Mouse (Mus musculus): ENCODE results near the gene Ces1e. TPM values are rescaled to one million over a fixed set of nuclear protein-coding genes. Genes with fewer than 3 reads are reported as not detected.

The Ces1e gene
- total and polyA plus RNA-seq, 3 experiments = not detected

DNA sequence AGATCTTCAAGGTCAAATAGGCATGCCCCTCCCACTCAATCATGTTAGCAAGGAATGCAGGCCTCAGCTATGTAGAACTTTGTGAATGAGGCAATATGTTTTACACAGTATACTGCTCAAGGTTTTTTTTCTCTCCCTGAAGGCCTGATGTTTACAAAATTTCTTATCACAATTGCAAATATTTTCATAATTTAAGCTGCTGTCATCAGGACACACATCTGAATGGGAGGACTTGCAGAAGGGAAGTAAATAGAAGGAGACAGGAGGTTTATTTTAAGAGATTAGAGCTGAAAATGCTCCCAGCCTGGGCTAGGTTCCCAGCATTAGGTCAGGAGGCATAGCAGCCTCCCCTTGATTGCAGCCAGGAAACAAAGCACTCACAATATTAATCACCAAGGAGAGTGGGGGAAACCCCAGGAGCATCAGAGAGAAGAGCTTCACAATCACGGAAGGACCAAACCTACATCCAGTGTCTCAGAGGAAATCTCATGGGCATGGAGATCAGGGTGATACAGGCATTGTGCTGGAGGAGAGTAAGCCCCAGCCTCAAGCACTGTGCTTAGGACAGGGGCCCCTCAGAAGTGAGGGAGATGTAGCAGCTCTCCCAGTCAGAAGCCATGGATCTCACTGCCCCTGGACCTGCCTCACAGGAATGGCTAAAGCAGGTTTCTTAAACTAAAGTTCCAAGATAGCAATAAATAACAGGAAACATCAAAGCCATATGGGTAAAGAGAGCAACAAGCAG lies 57.4 kb downstream of the Ces1e start:
- DNase-seq (ENCODE audit: low spot score) = no peak
- no peak for ATAC-seq (ENCODE audit: extremely low read depth, insufficient number of reproducible peaks, low FRiP score, poor library complexity, severe bottlenecking)
- Histone ChIP-seq H3K27me3 (ENCODE audit: insufficient read depth, low read length) (no peaks in the 10 kb centered on the region), H3K9me3 (replicated peaks) (peaks cover 9% of the 10 kb centered on the region), H3K4me1 (ENCODE audit: insufficient read depth, low read depth, low read length) (no peaks in the 10 kb centered on the region), H3K36me3 (replicated peaks) (no peaks in the 10 kb centered on the region), H3K4me3 (ENCODE audit: low read depth, low read length) (no peak overlapping the region)
- TF ChIP-seq TAL1 (conservative IDR thresholded peaks at IDR 0.05; ENCODE audit: low read depth, low read length) (no peak), GATA2 (IDR thresholded peaks at IDR 0.05; ENCODE audit: borderline replicate concordance, low read depth, low read length) (no peak), POLR2AphosphoS5 (IDR thresholded peaks at IDR 0.05; ENCODE audit: insufficient replicate concordance, low read depth, low read length) (no peak), CTCF (IDR thresholded peaks at IDR 0.05; ENCODE audit: low read depth, low read length) (no peak), GATA1 (IDR thresholded peaks at IDR 0.05; ENCODE audit: borderline replicate concordance, low read length) (no peak)

DNA sequence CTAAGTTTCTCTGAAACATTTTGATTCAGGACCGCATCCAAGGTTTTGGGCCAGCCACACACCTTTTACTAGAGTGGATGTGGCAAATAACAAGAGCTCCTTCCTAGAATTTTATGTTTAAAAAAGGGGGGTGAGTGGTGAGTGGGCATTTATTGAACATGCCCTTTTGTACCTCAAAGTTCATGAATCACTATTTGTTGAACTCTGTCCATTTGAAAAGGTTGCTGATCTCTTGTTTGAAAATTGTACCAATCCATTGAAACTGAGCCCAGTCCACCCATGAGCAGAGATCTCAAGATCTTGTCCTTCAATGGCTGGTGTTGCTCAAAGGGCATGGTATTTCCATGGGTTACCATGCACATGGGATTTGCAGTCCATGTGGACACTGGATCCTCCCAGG lies 66.1 kb downstream of the Ces1e start:
- no peaks in the 10 kb centered on the region for H3K36me3 ChIP-seq (replicated peaks)
- TF ChIP-seq GATA2 (IDR thresholded peaks at IDR 0.05; ENCODE audit: borderline replicate concordance, low read depth, low read length) = no peak
- no peak for TF ChIP-seq POLR2AphosphoS5 (IDR thresholded peaks at IDR 0.05; ENCODE audit: insufficient replicate concordance, low read depth, low read length)
- no peak for TF ChIP-seq TAL1 (conservative IDR thresholded peaks at IDR 0.05; ENCODE audit: low read depth, low read length)
- TF ChIP-seq GATA1 (IDR thresholded peaks at IDR 0.05; ENCODE audit: borderline replicate concordance, low read length) = no peak
- no peak for TF ChIP-seq CTCF (IDR thresholded peaks at IDR 0.05; ENCODE audit: low read depth, low read length)
- ATAC-seq (ENCODE audit: extremely low read depth, insufficient number of reproducible peaks, low FRiP score, poor library complexity, severe bottlenecking) (no peak), DNase-seq (ENCODE audit: low spot score) (no peak)
- no peaks in the 10 kb centered on the region for H3K4me1 ChIP-seq (ENCODE audit: insufficient read depth, low read depth, low read length)
- peaks cover 7% of the 10 kb centered on the region for H3K9me3 ChIP-seq (replicated peaks)
- no peaks in the 10 kb centered on the region for H3K27me3 ChIP-seq (ENCODE audit: insufficient read depth, low read length)
- H3K4me3 ChIP-seq (ENCODE audit: low read depth, low read length) = no peak overlapping the region

DNA sequence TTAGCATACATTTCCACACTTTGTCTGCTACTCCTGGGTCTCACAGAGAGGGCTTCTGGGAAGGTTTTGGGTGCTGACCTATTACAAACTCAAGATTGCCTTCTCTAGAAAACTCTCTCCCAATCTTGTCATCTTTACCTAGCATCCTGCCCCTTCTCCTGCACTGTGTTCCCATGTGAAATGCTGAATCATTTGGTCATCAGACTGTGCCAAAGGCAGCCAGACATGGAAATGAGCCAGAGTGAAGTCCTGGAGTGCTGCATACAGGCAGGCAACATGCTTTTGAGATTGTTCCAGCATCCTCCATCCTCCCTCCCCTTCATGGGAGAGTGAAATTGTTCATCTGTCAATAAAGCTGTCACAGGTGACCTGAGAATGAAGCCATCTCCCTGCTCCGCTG lies 78.0 kb downstream of the Ces1e start:
- H3K27me3 ChIP-seq (ENCODE audit: insufficient read depth, low read length) = no peaks in the 10 kb centered on the region
- no peak overlapping the region for H3K4me3 ChIP-seq (ENCODE audit: low read depth, low read length)
- H3K36me3 ChIP-seq (replicated peaks) = no peaks in the 10 kb centered on the region
- ATAC-seq (ENCODE audit: extremely low read depth, insufficient number of reproducible peaks, low FRiP score, poor library complexity, severe bottlenecking) (no peak), DNase-seq (ENCODE audit: low spot score) (no peak)
- TF ChIP-seq GATA2 (IDR thresholded peaks at IDR 0.05; ENCODE audit: borderline replicate concordance, low read depth, low read length) (no peak), CTCF (IDR thresholded peaks at IDR 0.05; ENCODE audit: low read depth, low read length) (no peak), GATA1 (IDR thresholded peaks at IDR 0.05; ENCODE audit: borderline replicate concordance, low read length) (no peak), TAL1 (conservative IDR thresholded peaks at IDR 0.05; ENCODE audit: low read depth, low read length) (no peak), POLR2AphosphoS5 (IDR thresholded peaks at IDR 0.05; ENCODE audit: insufficient replicate concordance, low read depth, low read length) (no peak)
- H3K4me1 ChIP-seq (ENCODE audit: insufficient read depth, low read depth, low read length) = no peaks in the 10 kb centered on the region
- peaks cover 14% of the 10 kb centered on the region for H3K9me3 ChIP-seq (replicated peaks)

Other genes starting within 250 kb of the Ces1e start
- not detected in 2 replicates for gene Ces1a, start 181.4 kb downstream of the Ces1e start, total RNA-seq (2014; fragmentation: Nextera tagmentation)
- gene Ces1a, start 181.4 kb downstream of the Ces1e start, total RNA-seq (2017) = 0.05 TPM in 1 of 2 replicates, not detected in the other
- not detected in 2 replicates for gene Ces1a, start 181.4 kb downstream of the Ces1e start, polyA plus RNA-seq (2012)
- gene Ces1b, start 149.6 kb downstream of the Ces1e start, total RNA-seq (2014; fragmentation: Nextera tagmentation) = not detected in 2 replicates
- 0.05 TPM in 1 of 2 replicates, not detected in the other for gene Ces1b, start 149.6 kb downstream of the Ces1e start, total RNA-seq (2017)
- not detected in 2 replicates for gene Ces1b, start 149.6 kb downstream of the Ces1e start, polyA plus RNA-seq (2012)
- gene Ces1c, start 98.3 kb downstream of the Ces1e start, total RNA-seq (2014; fragmentation: Nextera tagmentation) = not detected in 2 replicates
- not detected in 2 replicates for gene Ces1c, start 98.3 kb downstream of the Ces1e start, total RNA-seq (2017)
- not detected in 2 replicates for gene Ces1c, start 98.3 kb downstream of the Ces1e start, polyA plus RNA-seq (2012)
- gene Ces1d, start 31.8 kb downstream of the Ces1e start, total RNA-seq (2014; fragmentation: Nextera tagmentation) = not detected in 2 replicates
- not detected in 2 replicates for gene Ces1d, start 31.8 kb downstream of the Ces1e start, total RNA-seq (2017)
- not detected in 2 replicates for gene Ces1d, start 31.8 kb downstream of the Ces1e start, polyA plus RNA-seq (2012)
- gene Ces1f, start 50.1 kb upstream of the Ces1e start, total RNA-seq (2014; fragmentation: Nextera tagmentation) = not detected in 2 replicates
- gene Ces1f, start 50.1 kb upstream of the Ces1e start, total RNA-seq (2017) = not detected in 2 replicates
- not detected in 2 replicates for gene Ces1f, start 50.1 kb upstream of the Ces1e start, polyA plus RNA-seq (2012)
- gene Ces1g, start 107.7 kb upstream of the Ces1e start, total RNA-seq (2014; fragmentation: Nextera tagmentation) = not detected in 2 replicates
- gene Ces1g, start 107.7 kb upstream of the Ces1e start, total RNA-seq (2017) = 0.05 TPM in 1 of 2 replicates, not detected in the other
- gene Ces1g, start 107.7 kb upstream of the Ces1e start, polyA plus RNA-seq (2012) = not detected in 2 replicates
- gene Ces1h, start 150.1 kb upstream of the Ces1e start, total RNA-seq (2014; fragmentation: Nextera tagmentation) = not detected in 2 replicates
- gene Ces1h, start 150.1 kb upstream of the Ces1e start, total RNA-seq (2017) = not detected in 2 replicates
- gene Ces1h, start 150.1 kb upstream of the Ces1e start, polyA plus RNA-seq (2012) = not detected in 2 replicates

Measured in G1E (cell line).